Mouse (Mus musculus): ENCODE results near the gene Tbc1d8b.
"Not testable (repeated sequence)": the region's sequence is repeated elsewhere in the genome, so short reads cannot be mapped to it uniquely, and the experiment has no call there.

Tbc1d8b gene

DNA sequence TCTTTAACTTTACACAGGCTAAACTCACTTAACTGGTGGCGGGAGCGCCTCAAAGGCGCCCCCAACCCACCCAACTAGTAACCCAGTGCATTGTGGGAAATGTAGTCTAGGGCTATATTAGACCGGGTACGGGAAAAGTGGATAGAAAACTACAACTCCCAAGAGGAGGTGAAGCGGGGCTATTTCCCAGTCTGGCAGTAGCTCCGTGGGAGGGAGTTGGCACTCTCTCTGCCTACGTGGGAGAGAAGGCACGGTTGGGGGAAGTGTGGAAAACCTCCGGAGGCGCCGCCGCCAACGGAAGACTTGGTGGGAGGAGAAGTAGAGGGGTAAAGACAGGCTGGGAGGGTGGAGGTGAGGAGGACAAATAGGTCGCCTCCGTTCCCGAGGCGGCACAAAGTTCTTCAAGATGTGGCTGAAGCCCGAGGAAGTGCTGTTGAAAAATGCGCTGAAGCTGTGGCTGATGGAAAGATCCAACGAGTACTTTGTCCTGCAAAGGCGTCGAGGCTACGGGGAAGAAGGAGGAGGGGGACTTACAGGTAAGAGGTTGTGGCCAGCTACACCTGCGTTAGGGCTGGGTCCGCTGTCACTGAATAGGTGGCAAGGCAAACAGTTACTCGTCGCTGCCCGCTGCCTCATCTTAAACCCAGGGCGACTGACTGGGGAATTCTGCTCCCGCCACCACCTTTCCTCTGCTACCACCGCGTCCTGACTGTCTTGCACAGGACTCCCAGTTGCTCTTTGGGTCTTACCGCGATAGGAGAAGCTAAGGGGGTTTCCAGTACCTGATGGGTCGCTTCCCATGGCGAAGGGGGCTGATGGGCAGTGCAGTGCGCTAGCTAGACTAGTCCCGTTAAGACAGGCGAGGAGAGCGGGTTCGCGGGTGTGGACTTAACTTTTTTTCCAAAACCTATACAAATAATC is at the start of gene Tbc1d8b:
Gene Tbc1d8b (plus strand): TSS at position 222 of the 921 bp plus-strand sequence.
- DNase-seq (ENCODE audit: low spot score): peak; percentile 73

DNA sequence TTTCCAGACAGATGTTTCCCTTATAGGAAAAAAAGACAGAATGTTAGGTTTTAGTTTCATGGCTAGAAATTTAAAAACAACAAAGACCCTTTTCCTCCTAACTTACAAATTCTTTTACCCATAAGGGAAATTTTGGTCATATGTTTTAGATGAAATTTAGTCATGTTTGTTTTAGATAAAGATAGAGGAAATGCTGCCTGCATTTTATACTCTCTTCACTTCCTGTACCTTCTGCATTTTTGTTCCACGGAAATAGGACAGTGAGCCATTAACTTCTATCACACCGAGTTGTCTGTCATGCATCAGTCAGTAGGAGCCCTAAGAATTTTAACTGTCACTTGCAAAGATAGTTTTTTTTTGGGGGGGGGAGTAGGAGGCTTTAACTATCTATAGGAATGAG is 45.1 kb upstream of the Tbc1d8b start:
- no peak for DNase-seq (ENCODE audit: low spot score)

DNA sequence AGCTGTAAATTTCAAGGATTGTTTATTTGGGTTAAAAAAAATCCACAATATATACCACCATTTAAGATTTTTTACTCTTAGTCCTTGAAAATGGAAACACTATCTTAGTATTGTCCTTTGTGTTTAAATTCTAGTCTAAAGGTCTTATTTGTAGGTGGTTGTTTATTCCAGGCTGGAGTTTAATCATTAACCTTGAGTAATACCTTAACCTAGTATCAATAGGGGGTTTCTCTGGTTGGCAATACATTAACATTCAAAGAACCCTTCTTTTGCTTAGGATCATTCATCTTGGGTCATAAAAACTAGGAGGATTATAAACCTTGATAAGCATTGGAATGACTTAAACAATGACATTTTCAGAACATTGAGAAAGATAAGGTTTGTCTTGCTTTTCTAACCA is 44.4 kb upstream of the Tbc1d8b start:
- DNase-seq (ENCODE audit: low spot score): no peak

DNA sequence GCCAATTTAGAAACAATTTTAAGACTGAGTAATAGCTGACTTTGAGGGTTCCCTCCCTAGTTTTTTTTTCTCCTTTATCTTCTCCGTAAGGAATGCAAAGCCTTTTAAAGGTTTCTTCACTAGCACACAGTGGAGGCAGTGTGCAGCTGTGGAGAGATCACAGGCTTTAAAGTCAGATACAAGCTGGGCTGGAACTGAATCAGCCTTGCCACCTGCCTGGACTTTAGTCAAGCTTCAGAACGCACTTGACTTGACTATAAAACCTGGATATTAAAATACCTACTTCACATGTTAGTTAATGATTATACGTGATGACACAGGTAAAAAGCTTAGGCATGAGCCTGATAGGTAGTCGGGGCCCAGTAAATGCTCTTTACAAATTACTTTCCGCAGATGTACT is 32.6 kb upstream of the Tbc1d8b start:
- DNase-seq (ENCODE audit: low spot score): no peak

DNA sequence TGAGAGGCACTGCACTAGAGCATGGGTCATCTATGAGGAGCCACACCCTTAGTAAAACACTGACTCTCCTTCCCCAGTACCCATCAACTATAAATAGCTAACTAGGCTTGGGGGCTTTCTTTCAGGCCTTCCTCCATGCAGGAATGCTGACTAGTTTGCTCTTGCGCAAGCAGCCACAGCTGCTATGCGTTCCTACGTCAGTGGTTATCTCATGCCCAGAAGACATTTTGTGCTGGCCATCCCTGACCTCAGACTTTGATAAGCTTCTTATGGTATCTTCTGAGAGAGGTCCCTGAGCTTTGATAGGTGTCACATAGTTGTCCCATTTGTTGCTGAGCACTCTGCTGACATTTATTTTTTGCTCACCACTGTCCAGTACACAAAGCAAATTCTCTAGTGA is 31.5 kb upstream of the Tbc1d8b start:
- no peak for DNase-seq (ENCODE audit: low spot score)

DNA sequence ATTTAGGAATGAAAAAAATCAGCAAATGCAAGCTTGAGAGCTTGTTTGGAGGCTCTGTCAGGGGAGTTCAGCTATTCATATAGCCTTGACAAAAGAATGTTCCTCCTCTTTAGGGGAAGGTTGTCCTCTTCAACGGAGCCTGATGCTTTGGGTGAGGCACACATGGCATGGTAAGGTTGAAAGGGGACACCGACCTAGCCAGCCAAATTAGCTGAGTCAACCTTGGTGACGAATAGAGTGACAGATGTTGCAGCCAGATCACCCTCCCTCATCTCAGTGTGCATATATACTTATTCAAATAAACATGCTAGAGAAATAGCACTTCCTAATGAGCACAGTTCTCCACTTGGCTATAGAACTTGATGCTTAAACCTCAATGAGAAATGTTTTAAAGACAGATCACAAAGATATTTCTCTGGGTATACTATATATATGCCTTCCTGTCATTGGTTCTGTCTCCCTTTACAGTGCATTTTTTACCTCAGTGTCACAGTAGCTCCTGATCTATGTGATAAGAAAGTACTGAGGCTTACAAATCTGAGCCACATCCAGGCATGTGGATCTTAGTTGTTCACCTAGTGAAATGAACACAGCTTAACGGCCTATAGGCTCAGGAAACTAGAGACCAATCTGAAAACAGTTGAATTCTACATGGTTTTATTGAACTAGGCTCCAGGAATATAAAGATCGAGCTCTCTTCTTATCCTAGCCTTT is 30.3 kb upstream of the Tbc1d8b start:
- no peak for DNase-seq (ENCODE audit: low spot score)

DNA sequence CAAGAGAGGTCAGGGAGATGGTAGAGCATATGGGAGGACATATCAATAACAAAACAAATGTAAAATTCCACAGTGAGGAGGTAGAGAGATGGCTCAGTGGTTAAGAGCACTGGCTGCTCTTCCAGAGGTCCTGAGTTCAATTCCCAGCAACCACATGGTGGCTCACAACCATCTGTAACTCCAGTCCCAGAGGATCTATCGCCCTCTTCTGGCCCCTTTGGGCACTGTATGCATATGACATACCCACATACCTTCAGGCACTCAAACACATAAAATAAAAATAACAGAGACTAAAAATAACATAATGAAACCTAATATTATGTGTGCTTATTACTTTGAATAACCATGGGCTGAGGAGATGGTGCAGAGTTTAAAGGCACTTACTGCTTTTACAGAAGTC is 22.7 kb upstream of the Tbc1d8b start:
- no peak for DNase-seq (ENCODE audit: low spot score)

DNA sequence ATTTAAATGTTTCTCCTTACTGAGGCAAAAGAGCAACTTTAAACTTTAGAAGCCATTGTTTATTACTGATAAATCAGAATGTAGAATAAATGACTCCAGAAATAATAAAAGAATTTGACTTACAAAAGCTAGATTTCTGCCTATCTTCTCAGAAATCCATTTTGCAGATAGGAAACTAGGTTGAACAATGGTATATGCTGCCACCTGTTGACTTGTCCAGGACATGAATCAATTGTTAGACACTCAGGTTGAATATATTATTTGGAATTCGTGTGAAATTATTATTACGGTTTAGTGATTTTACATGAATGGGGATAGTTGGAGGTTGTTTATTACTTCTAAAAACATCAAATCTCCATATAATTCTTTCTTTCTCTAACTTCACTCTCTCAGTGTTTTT is 19.0 kb upstream of the Tbc1d8b start:
- DNase-seq (ENCODE audit: low spot score): no peak

DNA sequence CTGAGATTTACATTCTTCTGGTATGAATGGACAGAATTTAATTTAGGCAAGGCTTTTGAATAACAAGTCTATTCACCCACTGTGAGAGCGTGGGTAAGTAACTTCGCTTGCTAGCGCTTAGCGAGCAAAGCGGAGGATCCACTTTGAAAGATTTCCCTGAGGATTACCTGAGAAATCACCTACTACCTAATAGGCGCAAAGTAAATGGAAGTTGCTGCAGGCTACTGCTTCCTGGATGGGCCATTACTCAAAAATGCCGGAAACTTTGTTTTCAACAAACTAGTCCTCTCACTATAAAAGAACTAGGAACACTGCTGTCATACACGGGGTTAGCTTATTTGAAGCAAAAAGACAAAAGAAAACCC is 404 bp upstream of the Tbc1d8b start:
- DNase-seq (ENCODE audit: low spot score): no peak

DNA sequence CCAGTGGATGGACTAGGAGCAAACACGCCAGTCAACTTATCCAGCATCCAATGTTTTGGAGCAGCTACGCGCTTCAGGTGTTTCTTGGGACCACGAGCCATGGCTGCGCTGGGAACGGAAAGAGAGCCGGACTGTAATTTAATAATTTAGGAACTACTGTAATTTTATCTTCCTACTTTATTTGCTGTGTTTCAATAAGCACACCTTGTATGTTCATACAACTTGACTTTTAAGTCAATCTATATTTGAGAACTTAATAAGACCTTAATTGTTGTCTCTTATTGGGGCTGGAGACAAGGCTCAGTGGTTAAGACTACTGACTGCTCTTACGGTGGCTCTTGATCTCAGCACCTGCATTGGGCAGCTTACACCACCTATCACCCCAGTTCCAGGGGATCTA is 29.6 kb downstream of the Tbc1d8b start, which contains the start of gene Gm15013:
Gene Gm15013 (minus strand): TSS at position 101 of the 400 bp plus-strand sequence.
- DNase-seq (ENCODE audit: low spot score): no peak

DNA sequence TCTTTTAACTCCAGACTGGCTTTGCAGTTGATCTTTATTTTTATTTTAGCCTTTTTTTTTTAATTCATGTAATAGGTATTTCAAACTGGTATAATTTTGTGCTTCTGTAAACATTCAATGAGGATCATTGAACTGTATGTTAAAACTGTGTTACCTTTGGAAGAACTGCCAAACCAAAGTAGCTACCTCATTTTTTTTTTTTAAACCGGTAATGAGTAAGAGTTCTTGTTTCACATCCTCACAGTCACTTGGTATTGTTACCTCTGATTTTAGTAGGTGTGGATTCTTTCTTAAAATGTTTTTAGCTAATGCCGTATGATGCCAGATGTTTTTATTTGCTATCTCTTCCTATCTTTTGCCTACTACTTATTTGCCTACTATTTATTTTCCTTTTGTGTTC is 37.6 kb downstream of the Tbc1d8b start:
- no peak for DNase-seq (ENCODE audit: low spot score)

DNA sequence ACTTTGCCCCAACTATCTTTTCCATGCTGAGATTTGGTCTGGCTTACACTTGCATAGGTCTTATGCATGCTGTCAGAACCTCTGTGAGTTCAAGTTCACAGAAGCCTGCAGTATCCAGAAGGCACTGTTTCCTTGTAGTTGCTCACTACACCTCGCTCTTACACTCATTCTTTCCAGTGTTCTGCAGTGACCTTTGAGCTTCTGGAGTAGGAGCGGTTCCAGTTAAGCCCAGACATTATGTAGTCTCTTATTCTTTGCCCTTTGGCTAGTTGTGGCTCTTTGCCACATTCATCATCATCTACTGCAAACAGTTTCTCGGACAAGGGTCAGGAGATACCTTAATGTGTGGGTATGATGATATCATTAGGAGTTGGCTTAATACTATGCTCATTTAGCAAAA is 45.7 kb downstream of the Tbc1d8b start:
- DNase-seq (ENCODE audit: low spot score): no peak

DNA sequence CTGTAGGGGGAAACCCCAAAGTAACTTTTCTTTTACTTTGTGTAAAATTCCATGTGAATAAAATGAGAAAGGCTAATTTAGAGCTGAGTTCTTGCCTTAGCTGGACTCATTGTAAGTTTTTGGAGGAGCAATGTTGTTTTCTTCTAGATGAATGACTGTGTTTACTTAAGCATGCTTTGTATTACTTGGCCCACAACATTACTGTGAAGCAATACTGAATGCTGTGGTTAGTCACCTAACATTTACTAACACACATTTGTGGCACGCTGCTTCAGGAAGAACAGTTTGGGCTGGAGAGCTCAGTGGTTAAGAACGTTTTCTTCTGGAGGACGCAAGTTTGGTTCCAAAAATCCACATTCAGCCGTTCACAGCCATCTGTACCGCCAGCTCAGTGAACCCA is 52.3 kb downstream of the Tbc1d8b start:
- DNase-seq (ENCODE audit: low spot score): no peak

DNA sequence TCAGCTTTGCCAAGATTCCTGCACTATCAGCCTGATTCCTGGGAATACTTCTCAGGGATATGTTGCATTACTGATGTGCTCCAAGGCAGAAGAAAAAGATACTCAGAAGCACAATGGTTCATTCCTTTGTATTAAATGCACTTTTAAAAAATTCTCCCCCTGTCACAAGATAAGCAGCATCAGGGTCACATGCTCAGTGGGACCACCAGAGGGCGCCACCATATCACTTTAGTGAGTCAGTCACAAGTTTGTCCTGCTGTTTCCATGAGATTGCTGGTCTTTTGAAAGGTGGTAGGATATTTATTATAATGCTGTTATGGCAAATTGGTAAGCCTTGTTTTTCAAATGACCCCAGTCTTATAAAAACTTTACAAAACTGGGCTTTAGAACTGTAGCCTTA is 67.1 kb downstream of the Tbc1d8b start:
- DNase-seq (ENCODE audit: low spot score): peak; percentile 26

DNA sequence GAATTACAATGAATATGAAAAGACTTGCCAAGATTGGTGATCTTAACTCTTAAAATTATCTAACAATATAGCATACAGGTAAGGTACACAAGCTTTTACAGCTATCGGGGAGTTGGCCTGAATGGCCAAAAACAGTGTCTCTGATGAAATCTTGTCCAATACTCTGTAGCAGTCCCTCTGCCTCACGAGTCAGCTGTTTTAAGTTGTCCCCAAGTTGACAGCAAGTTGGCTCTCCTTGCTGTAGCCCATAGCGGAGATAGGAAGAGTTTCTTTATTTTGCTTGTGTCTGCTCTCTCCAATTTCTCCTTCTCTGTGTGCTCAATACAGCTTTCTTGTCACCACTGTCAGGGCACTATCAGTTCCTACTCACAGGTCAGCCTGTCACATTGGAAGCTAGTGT is 73.8 kb downstream of the Tbc1d8b start:
- not testable (repeated sequence) for DNase-seq (ENCODE audit: low spot score)

DNA sequence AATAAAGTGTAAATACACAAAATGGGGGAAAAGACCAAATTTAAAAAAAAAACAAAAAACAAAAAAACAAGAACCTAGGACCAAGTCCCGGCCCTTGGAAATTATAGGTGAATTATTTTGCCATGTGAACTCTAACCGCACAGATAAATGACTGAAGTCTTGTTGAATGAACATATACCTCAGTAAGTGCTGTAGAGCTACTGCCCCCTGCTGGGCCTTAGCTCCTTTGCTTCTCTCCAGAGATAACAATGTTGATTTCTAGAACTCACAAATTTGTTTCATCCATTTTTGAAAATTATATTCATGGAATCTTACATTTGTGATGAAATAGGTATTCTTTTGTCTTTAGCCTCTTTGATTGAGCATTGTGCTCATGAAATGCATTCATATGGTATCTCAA is 77.8 kb downstream of the Tbc1d8b start:
- no peak for DNase-seq (ENCODE audit: low spot score)

DNA sequence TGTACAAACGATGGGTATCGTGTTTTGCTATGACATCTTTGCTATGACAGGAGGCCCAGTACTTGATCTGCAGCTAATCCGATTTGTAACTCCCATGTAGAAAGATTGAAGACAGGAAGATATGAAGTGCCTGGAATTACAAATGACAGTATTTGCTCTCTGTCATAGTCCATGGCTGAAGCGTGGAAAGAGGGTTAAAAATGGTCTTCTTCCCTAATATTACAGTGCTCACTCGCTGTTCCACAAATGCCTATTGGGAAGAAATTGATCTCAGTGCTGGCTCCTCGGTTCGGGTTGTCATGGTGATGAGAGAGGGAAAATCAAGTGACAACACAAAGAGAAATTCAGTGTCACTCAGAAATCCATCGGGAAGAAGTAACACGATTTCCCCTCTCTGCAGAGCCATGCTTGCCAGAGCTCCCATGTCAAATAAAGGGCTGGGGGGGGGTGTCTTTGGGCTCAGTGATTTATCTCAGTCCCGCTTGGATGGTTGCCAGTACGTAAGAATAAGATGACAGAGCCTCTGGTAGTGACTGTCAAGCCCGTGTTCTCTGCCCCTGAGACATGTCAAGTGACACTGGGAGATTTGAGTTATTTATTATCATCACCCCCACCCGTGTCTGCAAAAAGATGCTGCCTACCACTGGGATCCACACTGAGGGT is 85.3 kb downstream of the Tbc1d8b start:
- no peak for DNase-seq (ENCODE audit: low spot score)

DNA sequence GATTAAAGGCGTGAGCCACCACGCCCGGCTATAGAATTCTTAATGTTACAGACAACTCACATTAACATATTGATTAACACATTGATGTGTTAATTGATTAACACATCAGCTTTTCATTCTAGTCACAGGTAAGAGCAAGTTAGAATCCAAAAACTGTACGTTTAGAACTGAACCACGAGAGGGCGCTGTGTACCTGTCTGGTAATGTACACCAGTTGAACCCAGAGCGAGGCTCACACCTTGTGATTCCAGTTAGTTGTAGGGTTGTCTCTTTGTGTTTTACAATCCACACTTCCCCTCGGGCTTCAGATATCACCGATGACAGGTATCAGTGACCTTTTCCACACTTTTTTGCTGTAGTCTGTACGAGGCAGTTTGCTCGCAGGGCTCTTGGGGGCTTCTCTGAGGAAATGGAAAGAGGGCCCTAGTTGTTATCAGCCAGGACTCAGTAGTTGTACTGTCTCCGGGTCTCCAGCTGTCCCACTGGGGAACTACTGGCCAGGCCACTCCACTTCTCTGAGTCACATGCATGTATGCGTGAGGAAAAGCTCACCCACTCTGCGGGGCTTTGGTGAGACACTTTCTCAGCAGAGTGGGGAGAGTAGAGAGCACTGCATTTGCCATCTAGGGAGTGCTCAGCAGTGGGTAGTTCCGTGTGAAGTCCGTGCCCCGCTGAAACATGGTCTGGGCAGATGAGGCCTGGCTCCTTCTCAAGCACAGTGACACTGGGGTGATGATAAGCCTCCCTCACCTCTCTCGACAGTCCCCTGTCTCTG is 89.7 kb downstream of the Tbc1d8b start:
- DNase-seq (ENCODE audit: low spot score): peak; percentile 40

DNA sequence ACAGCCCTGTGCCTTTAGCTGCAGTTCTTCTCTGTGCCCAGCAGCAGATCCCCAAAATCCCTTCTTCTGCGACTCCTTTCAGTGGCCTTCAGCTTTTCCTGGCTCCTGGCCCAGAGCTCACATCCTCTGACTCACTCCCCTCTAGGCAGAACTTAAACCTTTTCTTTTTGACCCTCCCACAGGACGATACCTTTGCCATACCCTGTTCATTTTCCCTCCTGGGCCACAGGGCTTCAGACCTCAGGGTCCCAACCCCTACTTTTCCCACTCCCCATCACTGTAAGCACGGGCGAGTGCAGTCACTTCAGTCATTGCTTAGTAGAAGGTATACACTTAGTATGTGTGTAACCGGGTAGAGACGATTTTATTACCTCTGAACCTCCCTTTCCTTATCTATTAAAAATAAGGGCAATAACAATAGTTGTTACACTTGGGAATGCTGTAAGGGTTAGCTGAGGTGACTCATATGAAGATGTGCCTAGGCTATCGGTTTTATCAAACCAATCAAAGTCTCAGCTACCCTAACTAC is 90.4 kb downstream of the Tbc1d8b start:
- DNase-seq (ENCODE audit: low spot score): peak; percentile 35

DNA sequence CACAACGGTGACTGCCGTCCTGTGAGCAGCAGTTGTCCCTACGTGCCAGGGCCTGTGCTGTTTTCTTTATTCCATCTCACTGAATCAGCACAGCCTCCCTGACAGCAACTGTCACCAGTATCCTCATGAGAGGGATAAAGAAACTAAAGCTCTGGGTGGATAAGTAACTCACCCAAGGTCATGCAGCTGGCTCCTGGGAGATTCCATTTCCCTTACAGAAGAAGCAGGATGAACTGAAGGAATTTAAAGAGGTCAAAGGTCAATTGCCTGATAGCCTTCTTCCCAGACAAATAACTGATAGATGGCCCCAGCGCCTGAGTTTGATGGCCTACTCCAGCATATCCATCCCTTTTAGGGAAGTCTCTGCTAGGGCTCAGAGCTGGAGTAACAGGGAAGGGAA is 92.6 kb downstream of the Tbc1d8b start:
- no peak for DNase-seq (ENCODE audit: low spot score)

DNA sequence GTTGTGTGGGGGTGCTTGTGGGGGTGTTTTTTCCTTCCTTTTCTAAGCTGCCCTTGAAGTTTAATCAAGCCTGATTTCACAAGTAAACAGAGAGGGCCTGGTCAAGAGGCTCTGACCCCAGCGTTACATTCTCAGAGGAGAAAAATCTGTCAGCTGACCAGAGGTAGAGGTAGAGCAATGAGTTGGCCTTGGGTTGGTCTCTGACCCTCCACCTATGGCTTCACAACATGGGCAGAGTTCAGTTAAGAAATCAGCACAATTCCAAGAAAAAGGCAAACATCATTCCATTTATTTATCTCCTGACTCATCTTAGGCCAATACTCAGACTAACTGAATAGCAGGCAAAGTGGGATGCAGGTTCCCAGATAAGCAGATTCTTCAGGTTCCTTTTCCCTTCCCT is 94.1 kb downstream of the Tbc1d8b start:
- no peak for DNase-seq (ENCODE audit: low spot score)

DNA sequence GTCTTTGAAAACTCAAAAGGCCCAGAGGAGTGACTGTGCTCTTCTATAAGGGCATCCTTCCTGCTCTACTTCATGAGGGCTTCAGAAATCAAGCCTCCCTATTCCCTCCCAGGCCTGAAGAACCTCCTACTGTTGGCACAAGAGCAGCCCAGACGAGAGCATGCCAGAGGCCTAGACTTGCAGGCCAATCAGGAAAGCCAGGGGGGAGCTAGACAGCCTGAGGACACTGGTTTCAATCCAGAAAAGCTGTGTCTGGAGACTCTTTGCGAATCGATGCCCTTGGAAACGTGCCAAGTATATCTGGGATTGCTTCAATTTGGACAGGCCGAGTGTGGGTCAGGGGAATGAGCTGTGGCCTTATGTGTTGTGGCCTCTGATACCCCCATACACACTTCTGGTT is 94.6 kb downstream of the Tbc1d8b start:
- DNase-seq (ENCODE audit: low spot score): no peak
